Comparison of ENCODE assay signal across 1 mouse cellular context in the genomic region with DNA sequence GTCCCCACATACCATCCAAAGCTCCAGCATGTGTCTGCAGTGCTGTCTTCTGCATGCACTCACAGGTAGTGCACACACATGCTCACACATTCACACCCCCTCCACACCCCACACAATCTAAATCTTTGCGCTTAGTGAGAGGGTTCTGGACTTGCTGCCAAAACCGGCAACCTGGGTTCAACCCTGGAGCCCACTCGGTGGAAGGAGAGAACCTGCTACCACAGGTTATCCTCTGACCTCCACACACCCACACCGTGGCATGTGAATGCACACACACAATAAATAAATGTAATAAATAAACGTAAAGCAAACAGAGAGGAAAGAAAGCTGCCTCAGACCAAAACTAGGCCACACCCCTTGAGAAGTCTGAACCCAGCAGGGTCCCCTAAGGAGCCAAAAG.
TF ChIP-seq lines count a peak whose summit lies in the region.

No protein-coding gene starts in this region.

TF ChIP-seq in CH12.LX, 34 proteins besides CTCF, POLR2A, EP300 and RAD21 (continued from another document):
- TF ChIP-seq JUND (conservative IDR thresholded peaks at IDR 0.05; ENCODE audit: low read depth, low read length) (no peak), CHD1 (IDR thresholded peaks at IDR 0.05; ENCODE audit: low read depth, low read length) (no peak), KAT2A (IDR thresholded peaks at IDR 0.05; ENCODE audit: insufficient replicate concordance, low read length) (no peak), MYC (IDR thresholded peaks at IDR 0.05; ENCODE audit: low read depth, low read length) (no peak), PAX5 (IDR thresholded peaks at IDR 0.05; ENCODE audit: low read length) (no peak), USF1 (IDR thresholded peaks at IDR 0.05; ENCODE audit: low read depth, low read length) (no peak), SIN3A (IDR thresholded peaks at IDR 0.05; ENCODE audit: low read length) (no peak), SMC3 (IDR thresholded peaks at IDR 0.05; ENCODE audit: low read depth, low read length) (no peak), E2F4 (IDR thresholded peaks at IDR 0.05; ENCODE audit: insufficient replicate concordance, low read depth, low read length) (no peak), USF2 (conservative IDR thresholded peaks at IDR 0.05; ENCODE audit: low read depth, low read length) (no peak), MAZ (IDR thresholded peaks at IDR 0.05; ENCODE audit: low read depth, low read length) (no peak)
